Mouse (Mus musculus) MEL (cell line): ENCODE data around the gene A530084C06Rik. TPM values are rescaled to one million over a fixed set of nuclear protein-coding genes. Genes with fewer than 3 reads are reported as not detected.

Source experiments
- DNase-seq: peaks from one replicate; pipeline ENCODE4 v3.0.0; 2011; ENCODE audit warnings: low read depth, low spot score
- H3K27ac ChIP-seq: 2 replicates; pipeline ENCODE4 v1.5.1; 2012; ENCODE audit warnings: low read depth, mild to moderate bottlenecking, control low read depth, low read length, moderate library complexity; ENCODE audit not compliant: control insufficient read depth
- H3K27me3 ChIP-seq, 2 experiments: fragments of 150-350 bp in 1 of 2; sonication (generic) in 1 of 2; 2 replicates each; pipeline ENCODE4 v1.6.1; 2012; ENCODE audit warnings: low read length in 2 of 2, mild to moderate bottlenecking in 2 of 2, improper control_type of control experiment in 1 of 2, moderate library complexity in 1 of 2; ENCODE audit not compliant: insufficient read depth in 2 of 2, control insufficient read depth in 1 of 2
- H3K36me3 ChIP-seq, 2 experiments: 2 replicates each; pipeline ENCODE4 v1.6.1; 2012 to 2014; ENCODE audit warnings: low read length in 2 of 2, improper control_type of control experiment in 1 of 2, inconsistent platforms in 1 of 2, mild to moderate bottlenecking in 1 of 2; ENCODE audit not compliant: insufficient read depth in 2 of 2, control insufficient read depth in 1 of 2
- H3K4me1 ChIP-seq, 2 experiments: fragments of 150-350 bp in 1 of 2; sonication (generic) in 1 of 2; 2 replicates each; pipeline ENCODE4 v1.6.1; 2012; ENCODE audit warnings: low read length in 2 of 2, improper control_type of control experiment in 1 of 2, mild to moderate bottlenecking in 1 of 2; ENCODE audit not compliant: insufficient read depth in 2 of 2, control insufficient read depth in 1 of 2
- H3K4me3 ChIP-seq, 2 experiments: fragments of 150-350 bp in 1 of 2; sonication (generic) in 1 of 2; 2 replicates each; pipeline ENCODE4 v1.5.1; 2012; ENCODE audit warnings: low read depth in 2 of 2, low read length in 2 of 2, mild to moderate bottlenecking in 2 of 2, moderate library complexity in 2 of 2, control low read depth in 1 of 2, improper control_type of control experiment in 1 of 2; ENCODE audit not compliant: control insufficient read depth in 1 of 2, insufficient read depth in 1 of 2
- H3K79me2 ChIP-seq: 2 replicates; pipeline ENCODE4 v1.6.1; 2012; ENCODE audit warnings: mild to moderate bottlenecking, low read length, moderate library complexity; ENCODE audit not compliant: control insufficient read depth, poor library complexity, insufficient read depth
- H3K9ac ChIP-seq: 2 replicates; pipeline ENCODE4 v1.6.1; 2012; ENCODE audit warnings: low read depth, mild to moderate bottlenecking, control low read depth, low read length, moderate library complexity; ENCODE audit not compliant: control insufficient read depth, poor library complexity, severe bottlenecking
- H3K9me3 ChIP-seq: fragments of 150-350 bp; sonication (generic); replicated peaks from 2 replicates; pipeline ENCODE4 v1.6.1; 2012; ENCODE audit warnings: mild to moderate bottlenecking, low read length, improper control_type of control experiment, moderate library complexity; ENCODE audit not compliant: insufficient read depth
- BHLHE40 ChIP-seq: IDR thresholded peaks from 2 replicates; pipeline ENCODE4 v1.6.1; 2012; ENCODE audit warnings: low read depth, mild to moderate bottlenecking, inconsistent platforms, low read length, improper control_type of control experiment, borderline replicate concordance
- ELF1 ChIP-seq: IDR thresholded peaks from 2 replicates; pipeline ENCODE4 v1.6.1; 2014; ENCODE audit warnings: low read depth, mild to moderate bottlenecking, inconsistent platforms, low read length, improper control_type of control experiment, moderate library complexity
- GABPA ChIP-seq: IDR thresholded peaks from 2 replicates; pipeline ENCODE4 v1.6.1; 2012; ENCODE audit warnings: low read depth, mild to moderate bottlenecking, inconsistent platforms, low read length, improper control_type of control experiment, moderate library complexity
- GATA1 ChIP-seq: IDR thresholded peaks from 2 replicates; pipeline ENCODE4 v1.6.1; 2011; ENCODE audit warnings: low read depth, low read length, improper control_type of control experiment
- MAX ChIP-seq: IDR thresholded peaks from 2 replicates; pipeline ENCODE4 v1.6.1; 2011; ENCODE audit warnings: low read length, improper control_type of control experiment
- MAZ ChIP-seq: IDR thresholded peaks from 2 replicates; pipeline ENCODE4 v1.6.1; 2012; ENCODE audit warnings: low read depth, mild to moderate bottlenecking, inconsistent platforms, low read length, improper control_type of control experiment
- MXI1 ChIP-seq: IDR thresholded peaks from 2 replicates; pipeline ENCODE4 v1.6.1; 2011; ENCODE audit warnings: mild to moderate bottlenecking, low read depth, low read length, improper control_type of control experiment
- MYB ChIP-seq: IDR thresholded peaks from 2 replicates; pipeline ENCODE4 v1.6.1; 2011; ENCODE audit warnings: mild to moderate bottlenecking, low read depth, low read length, improper control_type of control experiment
- NELFE ChIP-seq: IDR thresholded peaks from 2 replicates; pipeline ENCODE4 v1.6.1; 2011; ENCODE audit warnings: low read depth, low read length, improper control_type of control experiment
- NRF1 ChIP-seq: IDR thresholded peaks from 2 replicates; pipeline ENCODE4 v1.6.1; 2014; ENCODE audit warnings: low read depth, mild to moderate bottlenecking, inconsistent platforms, low read length, improper control_type of control experiment, moderate library complexity; ENCODE audit not compliant: poor library complexity, insufficient read depth, severe bottlenecking
- POLR2AphosphoS2 ChIP-seq: IDR thresholded peaks from 2 replicates; pipeline ENCODE4 v1.6.1; 2011; ENCODE audit warnings: low read length, improper control_type of control experiment
- POLR2AphosphoS5 ChIP-seq: IDR thresholded peaks from 2 replicates; pipeline ENCODE4 v1.6.1; 2012; ENCODE audit warnings: low read depth, borderline replicate concordance, mild to moderate bottlenecking, inconsistent platforms, low read length, moderate library complexity, mixed read lengths
- RAD21 ChIP-seq: IDR thresholded peaks from 2 replicates; pipeline ENCODE4 v1.6.1; 2011; ENCODE audit warnings: mild to moderate bottlenecking, low read depth, low read length, improper control_type of control experiment
- SMC3 ChIP-seq: IDR thresholded peaks from 2 replicates; pipeline ENCODE4 v1.6.1; 2011; ENCODE audit warnings: low read depth, low read length, improper control_type of control experiment
- TBP ChIP-seq: IDR thresholded peaks from 2 replicates; pipeline ENCODE4 v1.8.0; 2011; ENCODE audit warnings: low read depth, low read length, improper control_type of control experiment
- TCF12 ChIP-seq: IDR thresholded peaks from 2 replicates; pipeline ENCODE4 v1.6.1; 2014; ENCODE audit warnings: low read depth, mild to moderate bottlenecking, inconsistent platforms, low read length, improper control_type of control experiment, moderate library complexity
- USF1 ChIP-seq: IDR thresholded peaks from 2 replicates; pipeline ENCODE4 v1.6.1; 2014; ENCODE audit warnings: low read depth, mild to moderate bottlenecking, inconsistent platforms, low read length, improper control_type of control experiment, moderate library complexity
- ZC3H11A ChIP-seq: IDR thresholded peaks from 2 replicates; pipeline ENCODE4 v1.6.1; 2012; ENCODE audit warnings: low read depth, mild to moderate bottlenecking, inconsistent platforms, low read length, improper control_type of control experiment
- ZNF384 ChIP-seq: IDR thresholded peaks from 2 replicates; pipeline ENCODE4 v1.6.1; 2012; ENCODE audit warnings: low read depth, mild to moderate bottlenecking, inconsistent platforms, low read length, improper control_type of control experiment
- polyA plus RNA-seq, 2 experiments: library from polyadenylated mRNA; stranded (reverse) in 1 of 2; unstranded in 1 of 2; fragments of >175 nt in 1 of 2; fragments of >200 nt in 1 of 2; gene quantifications; 2 replicates each; pipeline versions ENCODE4 v1.2.1 to v1.2.4; 2012; ENCODE audit warnings: low replicate concordance in 2 of 2, low read depth in 1 of 2; ENCODE audit not compliant: insufficient read length in 2 of 2, insufficient read depth in 1 of 2, missing spikeins in 1 of 2
- total RNA-seq: library from RNA; depleted of rRNA; stranded (reverse); fragments of 300-350 nt; gene quantifications from 2 replicates; pipeline ENCODE4 v1.2.3, GENCODE M21; 2012

The A530084C06Rik gene
- total and polyA plus RNA-seq, 3 experiments: not detected

DNA sequence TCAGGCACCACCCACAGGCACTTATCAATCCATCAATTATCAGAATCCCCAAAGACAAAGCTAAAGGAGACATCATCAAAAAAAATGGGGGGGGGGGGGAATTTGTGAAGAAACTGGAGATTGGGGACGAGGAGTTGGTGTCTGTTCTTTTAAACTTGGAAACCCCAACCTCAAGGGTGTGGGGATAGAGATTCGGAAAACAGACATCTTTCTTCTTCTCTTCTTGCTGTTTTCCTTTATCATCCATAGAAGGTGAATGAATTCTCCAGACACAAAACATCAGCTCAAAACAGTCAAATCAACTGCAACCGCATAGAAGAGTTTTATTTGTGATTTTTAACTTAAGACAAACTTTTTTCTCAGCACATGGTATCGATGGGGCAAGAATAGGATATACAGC lies 3.3 kb downstream of the A530084C06Rik start, which contains the start of gene Foxq1:
Foxq1 (plus strand) TSS at position 301 of the 400 bp plus-strand sequence.
- no peak within 1 kb of the TSS for H3K27ac ChIP-seq
- no peak for TF ChIP-seq RAD21
- no peaks in the 10 kb centered on the region for H3K4me1 ChIP-seq
- DNase-seq: no peak
- no peaks in the 10 kb centered on the region for H3K9me3 ChIP-seq
- H3K27me3 ChIP-seq: no peaks in the 10 kb centered on the region
- no peak within 1 kb of the TSS for H3K9ac ChIP-seq
- no peaks in the 10 kb centered on the region for H3K79me2 ChIP-seq
- H3K36me3 ChIP-seq: no peaks in the 10 kb centered on the region
- no peak within 1 kb of the TSS for H3K4me3 ChIP-seq

DNA sequence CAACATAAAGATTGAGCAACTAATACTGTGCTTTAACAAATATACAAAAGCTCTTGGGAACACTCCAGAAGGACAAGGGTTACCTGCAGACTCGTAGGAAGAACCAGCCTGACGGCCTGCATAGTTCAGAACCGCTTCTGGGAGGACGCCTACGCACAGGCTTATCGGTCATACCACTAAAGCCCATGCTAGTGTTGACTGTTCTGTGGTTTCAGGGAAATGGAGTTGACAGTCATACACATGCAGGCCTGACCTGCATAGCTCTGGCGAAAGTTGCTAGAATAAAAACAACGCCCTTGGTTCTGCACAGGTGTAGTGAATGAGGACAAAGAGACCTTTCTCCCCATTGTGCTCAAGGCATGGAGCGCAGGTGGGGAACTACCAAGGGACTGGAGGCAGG lies 11.5 kb downstream of the A530084C06Rik start:
- H3K9ac ChIP-seq: no peak overlapping the region
- H3K27ac ChIP-seq: no peak overlapping the region
- DNase-seq: no peak
- TF ChIP-seq MXI1 (no peak), POLR2AphosphoS5 (no peak)
- H3K36me3 ChIP-seq: no peaks in the 10 kb centered on the region
- no peaks in the 10 kb centered on the region for H3K27me3 ChIP-seq
- H3K4me3 ChIP-seq: no peak overlapping the region
- H3K4me1 ChIP-seq: no peaks in the 10 kb centered on the region
- H3K79me2 ChIP-seq: no peaks in the 10 kb centered on the region
- no peaks in the 10 kb centered on the region for H3K9me3 ChIP-seq

DNA sequence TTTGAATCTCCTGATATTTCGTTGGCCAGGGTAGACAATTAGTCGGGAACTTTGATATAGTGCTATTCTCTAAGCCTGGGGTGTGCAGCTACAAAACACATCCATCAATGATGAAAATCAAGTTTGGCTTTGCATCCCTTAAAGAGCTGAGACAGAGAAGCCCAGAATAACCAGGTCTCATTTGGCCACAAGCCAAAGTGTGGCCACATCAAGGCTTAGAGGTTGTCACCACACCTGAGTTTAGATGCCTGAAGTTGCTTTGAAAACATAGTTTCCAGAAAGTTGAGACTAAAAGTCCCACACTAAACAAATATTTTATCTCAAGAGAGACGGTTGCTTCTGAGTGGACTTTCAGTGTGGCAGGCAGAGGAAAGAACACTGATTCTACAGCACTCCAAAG lies 11.9 kb downstream of the A530084C06Rik start:
- Histone ChIP-seq H3K36me3 (no peaks in the 10 kb centered on the region), H3K4me3 (no peak overlapping the region), H3K79me2 (no peaks in the 10 kb centered on the region), H3K4me1 (no peaks in the 10 kb centered on the region), H3K9ac (no peak overlapping the region), H3K27me3 (no peaks in the 10 kb centered on the region), H3K9me3 (no peaks in the 10 kb centered on the region), H3K27ac (no peak overlapping the region)
- no peak for TF ChIP-seq SMC3
- no peak for TF ChIP-seq ZNF384
- TF ChIP-seq MAX: no peak
- no peak for TF ChIP-seq BHLHE40
- no peak for DNase-seq

DNA sequence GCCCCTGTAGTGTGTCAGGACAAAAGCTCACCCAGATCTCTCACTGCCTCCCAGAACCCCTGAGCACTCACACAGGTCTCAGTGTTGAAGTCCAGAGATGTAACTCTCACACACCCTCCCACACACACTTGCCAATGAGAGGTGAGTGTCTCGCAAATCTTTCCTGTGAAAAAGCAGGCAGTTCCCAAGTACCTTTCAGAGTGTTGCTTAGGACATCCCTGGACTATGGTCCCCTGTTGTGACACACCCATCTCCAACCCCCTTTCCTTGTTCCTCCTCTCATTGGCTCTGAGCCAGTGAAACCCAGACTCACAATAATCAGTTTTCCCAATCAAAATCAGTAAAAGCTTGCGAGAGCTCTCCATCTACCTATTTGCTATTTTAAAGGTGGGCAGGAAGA lies 12.3 kb downstream of the A530084C06Rik start:
- no peak for TF ChIP-seq POLR2AphosphoS2
- TF ChIP-seq POLR2AphosphoS5: no peak
- TF ChIP-seq ZNF384: no peak
- no peak for TF ChIP-seq MYB
- no peak for TF ChIP-seq TCF12
- TF ChIP-seq NRF1: no peak
- TF ChIP-seq TBP: no peak
- TF ChIP-seq ZC3H11A: no peak
- TF ChIP-seq USF1: no peak
- TF ChIP-seq MAZ: no peak
- no peak for TF ChIP-seq GABPA
- TF ChIP-seq GATA1: no peak
- TF ChIP-seq NELFE: no peak
- TF ChIP-seq ELF1: no peak

More for the DNA sequence above, 12.3 kb downstream of the A530084C06Rik start:
- Histone ChIP-seq H3K9ac (no peak overlapping the region), H3K27ac (no peak overlapping the region), H3K9me3 (no peaks in the 10 kb centered on the region), H3K4me3 (no peak overlapping the region), H3K79me2 (no peaks in the 10 kb centered on the region), H3K4me1 (no peaks in the 10 kb centered on the region), H3K36me3 (no peaks in the 10 kb centered on the region), H3K27me3 (no peaks in the 10 kb centered on the region)
- DNase-seq: no peak
